Mouse (Mus musculus): ENCODE measurements around the gene Nt5dc1. TPM values are rescaled to one million over a fixed set of nuclear protein-coding genes. Genes with fewer than 3 reads are reported as not detected.
"Not testable (repeated sequence)": the region's sequence is repeated elsewhere in the genome, so short reads cannot be mapped to it uniquely, and the experiment has no call there.

Gene Nt5dc1
- polyA plus RNA-seq, 1 experiment from 2014 or later = 5.8 TPM

- H3K4me1 ChIP-seq (replicated peaks; ENCODE audit: control insufficient read depth, insufficient read depth, low read length) = peaks cover 3% of the 10 kb centered on the region; the same call in 1 of the 2 replicates
- no peaks in the 10 kb centered on the region for H3K27me3 ChIP-seq (ENCODE audit: control insufficient read depth, insufficient read depth, low read length)
- no peaks in the 10 kb centered on the region for H3K9me3 ChIP-seq (ENCODE audit: control insufficient read depth, low read length)
- no peak overlapping the region for H3K4me3 ChIP-seq (ENCODE audit: low read depth, low read length)
- H3K9ac ChIP-seq (ENCODE audit: low read depth, low read length) = no peak overlapping the region
- peak overlapping the region; percentile 12; the same call in 1 of the 2 replicates for H3K4me2 ChIP-seq (replicated peaks; ENCODE audit: low read depth, low read length)
- H3K36me3 ChIP-seq (ENCODE audit: control insufficient read depth, insufficient read depth, low read length) = no peaks in the 10 kb centered on the region
- ATAC-seq (ENCODE audit: low FRiP score) (peak; percentile 15; the same call in 1 of the 2 replicates), DNase-seq (ENCODE audit: low spot score) (peak; percentile 79)
- H3K27ac ChIP-seq (ENCODE audit: low read depth, low read length) = no peak overlapping the region
- WGBS = 33% methylated on average over 13 of the region's 13 CpGs
These were observed 137.7 kb downstream of the Nt5dc1 start for GRCm38 (mm10) chr10:34280591-34281175.

- Histone ChIP-seq H3K4me2 (replicated peaks; ENCODE audit: low read depth, low read length) (no peak overlapping the region), H3K4me1 (replicated peaks; ENCODE audit: control insufficient read depth, insufficient read depth, low read length) (no peaks in the 10 kb centered on the region), H3K36me3 (ENCODE audit: control insufficient read depth, insufficient read depth, low read length) (no peaks in the 10 kb centered on the region), H3K27me3 (ENCODE audit: control insufficient read depth, insufficient read depth, low read length) (no peaks in the 10 kb centered on the region), H3K9ac (ENCODE audit: low read depth, low read length) (no peak overlapping the region), H3K4me3 (ENCODE audit: low read depth, low read length) (no peak overlapping the region), H3K27ac (ENCODE audit: low read depth, low read length) (no peak overlapping the region), H3K9me3 (ENCODE audit: control insufficient read depth, low read length) (no peaks in the 10 kb centered on the region)
- ATAC-seq (ENCODE audit: low FRiP score) = no peak
- DNase-seq (ENCODE audit: low spot score) = no peak
- 67% methylated on average over 7 of the region's 7 CpGs for whole genome bisulfite sequencing
These were observed 146.7 kb downstream of the Nt5dc1 start for GRCm38 (mm10) chr10:34271681-34272080.

- Histone ChIP-seq H3K4me2 (replicated peaks; ENCODE audit: low read depth, low read length) (no peak overlapping the region), H3K9me3 (ENCODE audit: control insufficient read depth, low read length) (no peaks in the 10 kb centered on the region), H3K4me3 (ENCODE audit: low read depth, low read length) (no peak overlapping the region), H3K36me3 (ENCODE audit: control insufficient read depth, insufficient read depth, low read length) (no peaks in the 10 kb centered on the region), H3K27me3 (ENCODE audit: control insufficient read depth, insufficient read depth, low read length) (no peaks in the 10 kb centered on the region), H3K4me1 (replicated peaks; ENCODE audit: control insufficient read depth, insufficient read depth, low read length) (no peaks in the 10 kb centered on the region), H3K9ac (ENCODE audit: low read depth, low read length) (no peak overlapping the region), H3K27ac (ENCODE audit: low read depth, low read length) (no peak overlapping the region)
- ATAC-seq (ENCODE audit: low FRiP score) (no peak), DNase-seq (ENCODE audit: low spot score) (no peak)
- WGBS = 75% methylated on average over 5 of the region's 5 CpGs
These were observed 150.9 kb downstream of the Nt5dc1 start for GRCm38 (mm10) chr10:34267312-34268070.

GRCm38 (mm10) chr10:34265106-34265505, 153.2 kb downstream of the Nt5dc1 start:
- H3K4me3 ChIP-seq (ENCODE audit: low read depth, low read length) = no peak overlapping the region
- no peaks in the 10 kb centered on the region for H3K4me1 ChIP-seq (replicated peaks; ENCODE audit: control insufficient read depth, insufficient read depth, low read length)
- H3K27ac ChIP-seq (ENCODE audit: low read depth, low read length) = no peak overlapping the region
- no peak for ATAC-seq (ENCODE audit: low FRiP score)
- no peaks in the 10 kb centered on the region for H3K27me3 ChIP-seq (ENCODE audit: control insufficient read depth, insufficient read depth, low read length)
- no peak overlapping the region for H3K9ac ChIP-seq (ENCODE audit: low read depth, low read length)
- WGBS = 86% methylated on average over 4 of the region's 4 CpGs
- no peak overlapping the region for H3K4me2 ChIP-seq (replicated peaks; ENCODE audit: low read depth, low read length)
- no peaks in the 10 kb centered on the region for H3K36me3 ChIP-seq (ENCODE audit: control insufficient read depth, insufficient read depth, low read length)
- H3K9me3 ChIP-seq (ENCODE audit: control insufficient read depth, low read length) = no peaks in the 10 kb centered on the region
- DNase-seq (ENCODE audit: low spot score) = no peak

GRCm38 (mm10) chr10:34252833-34253232, 165.5 kb downstream of the Nt5dc1 start:
- not testable (repeated sequence) for H3K9me3 ChIP-seq (ENCODE audit: control insufficient read depth, low read length); H3K4me1 ChIP-seq (replicated peaks; ENCODE audit: control insufficient read depth, insufficient read depth, low read length); H3K36me3 ChIP-seq (ENCODE audit: control insufficient read depth, insufficient read depth, low read length); H3K27me3 ChIP-seq (ENCODE audit: control insufficient read depth, insufficient read depth, low read length); H3K9ac ChIP-seq (ENCODE audit: low read depth, low read length); H3K27ac ChIP-seq (ENCODE audit: low read depth, low read length); H3K4me3 ChIP-seq (ENCODE audit: low read depth, low read length); ATAC-seq (ENCODE audit: low FRiP score); H3K4me2 ChIP-seq (replicated peaks; ENCODE audit: low read depth, low read length); DNase-seq (ENCODE audit: low spot score)
- 94% methylated on average over 9 of the region's 9 CpGs for WGBS

- ATAC-seq (ENCODE audit: low FRiP score) (no peak), DNase-seq (ENCODE audit: low spot score) (no peak)
- H3K27me3 ChIP-seq (ENCODE audit: control insufficient read depth, insufficient read depth, low read length) = no peaks in the 10 kb centered on the region
- H3K4me1 ChIP-seq (replicated peaks; ENCODE audit: control insufficient read depth, insufficient read depth, low read length) = no peaks in the 10 kb centered on the region
- H3K9me3 ChIP-seq (ENCODE audit: control insufficient read depth, low read length) = no peaks in the 10 kb centered on the region
- H3K4me3 ChIP-seq (ENCODE audit: low read depth, low read length) = no peak overlapping the region
- H3K36me3 ChIP-seq (ENCODE audit: control insufficient read depth, insufficient read depth, low read length) = no peaks in the 10 kb centered on the region
- no peak overlapping the region for H3K9ac ChIP-seq (ENCODE audit: low read depth, low read length)
- no peak overlapping the region for H3K27ac ChIP-seq (ENCODE audit: low read depth, low read length)
- 35% methylated on average over 2 of the region's 2 CpGs for WGBS
- no peak overlapping the region for H3K4me2 ChIP-seq (replicated peaks; ENCODE audit: low read depth, low read length)
These were observed 168.8 kb downstream of the Nt5dc1 start for GRCm38 (mm10) chr10:34249594-34249993.

GRCm38 (mm10) chr10:34247757-34248156, 170.6 kb downstream of the Nt5dc1 start:
- Histone ChIP-seq H3K27me3 (ENCODE audit: control insufficient read depth, insufficient read depth, low read length) (no peaks in the 10 kb centered on the region), H3K4me2 (replicated peaks; ENCODE audit: low read depth, low read length) (no peak overlapping the region), H3K27ac (ENCODE audit: low read depth, low read length) (no peak overlapping the region), H3K36me3 (ENCODE audit: control insufficient read depth, insufficient read depth, low read length) (no peaks in the 10 kb centered on the region), H3K4me1 (replicated peaks; ENCODE audit: control insufficient read depth, insufficient read depth, low read length) (no peaks in the 10 kb centered on the region), H3K4me3 (ENCODE audit: low read depth, low read length) (no peak overlapping the region), H3K9me3 (ENCODE audit: control insufficient read depth, low read length) (no peaks in the 10 kb centered on the region), H3K9ac (ENCODE audit: low read depth, low read length) (no peak overlapping the region)
- ATAC-seq (ENCODE audit: low FRiP score) = no peak
- DNase-seq (ENCODE audit: low spot score) = no peak
- 52% methylated on average over 3 of the region's 3 CpGs for WGBS

- H3K9me3 ChIP-seq (ENCODE audit: control insufficient read depth, low read length) = no peaks in the 10 kb centered on the region
- DNase-seq (ENCODE audit: low spot score) = no peak
- H3K27me3 ChIP-seq (ENCODE audit: control insufficient read depth, insufficient read depth, low read length) = no peaks in the 10 kb centered on the region
- ATAC-seq (ENCODE audit: low FRiP score) = no peak
- no peak overlapping the region for H3K27ac ChIP-seq (ENCODE audit: low read depth, low read length)
- H3K4me3 ChIP-seq (ENCODE audit: low read depth, low read length) = no peak overlapping the region
- no peak overlapping the region for H3K9ac ChIP-seq (ENCODE audit: low read depth, low read length)
- H3K4me2 ChIP-seq (replicated peaks; ENCODE audit: low read depth, low read length) = no peak overlapping the region
- H3K36me3 ChIP-seq (ENCODE audit: control insufficient read depth, insufficient read depth, low read length) = no peaks in the 10 kb centered on the region
- 87% methylated on average over 2 of the region's 2 CpGs for WGBS
- no peaks in the 10 kb centered on the region for H3K4me1 ChIP-seq (replicated peaks; ENCODE audit: control insufficient read depth, insufficient read depth, low read length)
These were observed 172.2 kb downstream of the Nt5dc1 start for GRCm38 (mm10) chr10:34246106-34246505.

GRCm38 (mm10) chr10:34244745-34245144, 173.6 kb downstream of the Nt5dc1 start:
- no peak for DNase-seq (ENCODE audit: low spot score)
- WGBS = 81% methylated on average over 5 of the region's 5 CpGs
- Histone ChIP-seq H3K4me3 (ENCODE audit: low read depth, low read length) (no peak overlapping the region), H3K9me3 (ENCODE audit: control insufficient read depth, low read length) (no peaks in the 10 kb centered on the region), H3K36me3 (ENCODE audit: control insufficient read depth, insufficient read depth, low read length) (no peaks in the 10 kb centered on the region), H3K4me1 (replicated peaks; ENCODE audit: control insufficient read depth, insufficient read depth, low read length) (no peaks in the 10 kb centered on the region), H3K27me3 (ENCODE audit: control insufficient read depth, insufficient read depth, low read length) (no peaks in the 10 kb centered on the region), H3K9ac (ENCODE audit: low read depth, low read length) (no peak overlapping the region), H3K4me2 (replicated peaks; ENCODE audit: low read depth, low read length) (no peak overlapping the region), H3K27ac (ENCODE audit: low read depth, low read length) (no peak overlapping the region)
- ATAC-seq (ENCODE audit: low FRiP score) = no peak

Measured in hindbrain, embryonic 11.5 days (tissue).